In genomic region chr5:64807603-64808002, GRCm38 (mm10) we compare ENCODE assay signal across 9 mouse cellular contexts. TPM values are rescaled to one million over a fixed set of nuclear protein-coding genes. Genes with fewer than 3 reads are reported as not detected.
DNase-seq lines count a peak whose midpoint lies in the region; ATAC-seq and TF ChIP-seq lines count a peak whose summit lies in the region.
"Had no signal": no experiment of that assay in that cellular context is flagged by ENCODE, and none has a peak within 500 bp of the region (broad histone marks: within the 10 kb centered on the region; RNA-seq: fewer than 3 reads in every experiment).

No protein-coding gene starts in this region.

- no peak for DNase-seq in heart, postnatal 4 days
- DNase-seq in MEL (ENCODE audit: low read depth, low spot score): peak; percentile 41
- no peak for DNase-seq in forebrain, embryonic 14.5 days (ENCODE audit: low spot score)
- DNase-seq in frontal cortex, postnatal 10 days (ENCODE audit: low spot score in 2 of 2): no peak
- DNase-seq in embryo, embryonic 11 days: no peak
- DNase-seq in testis, postnatal 14 days (ENCODE audit: low spot score): no peak
- DNase-seq: right cerebral cortex, postnatal 25 days had no signal

- ATAC-seq in heart, embryonic 15.5 days (replicated peaks; ENCODE audit: insufficient number of reproducible peaks, insufficient read depth, low FRiP score, low read depth): no peak
- no peak for ATAC-seq in forebrain, embryonic 14.5 days
- ATAC-seq in liver, embryonic 12.5 days: no peak

- H3K4me3 ChIP-seq in heart, embryonic 15.5 days: peak overlapping the region; percentile 6; the same call in 1 of the 2 replicates
- H3K4me3 ChIP-seq in MEL (ENCODE audit: control insufficient read depth in 1 of 2, insufficient read depth in 1 of 2, low read depth in 2 of 2, low read length in 2 of 2): peak overlapping the region in 1 of 2 experiments; percentile 3; a peak in 1 of 4 replicates
- H3K4me3 ChIP-seq in forebrain, embryonic 14.5 days (ENCODE audit: low read depth, low read length): 0 out of 2 replicates have a peak overlapping the region, but pooled peaks have one; percentile 9
- peak overlapping the region; percentile 100 for H3K4me3 ChIP-seq in liver, embryonic 12.5 days

- no peaks in the 10 kb centered on the region for H3K9me3 ChIP-seq in heart, embryonic 15.5 days (replicated peaks)
- H3K9me3 ChIP-seq in MEL (replicated peaks; ENCODE audit: insufficient read depth, low read length): no peaks in the 10 kb centered on the region
- no peaks in the 10 kb centered on the region for H3K9me3 ChIP-seq in forebrain, embryonic 14.5 days (replicated peaks; ENCODE audit: control insufficient read depth, low read length)
- H3K9me3 ChIP-seq in liver, embryonic 12.5 days (replicated peaks): no peaks in the 10 kb centered on the region

- TF ChIP-seq EP300 in MEL (IDR thresholded peaks at IDR 0.05; ENCODE audit: low read depth in 1 of 2, low read length in 2 of 2): no peak; a peak in 1 of 4 replicates

- no peaks in the 10 kb centered on the region for H3K36me3 ChIP-seq in heart, embryonic 15.5 days
- H3K36me3 ChIP-seq in MEL (ENCODE audit: control insufficient read depth in 1 of 2, insufficient read depth in 2 of 2, low read length in 2 of 2): peaks cover 0 to 53% of the 10 kb centered on the region in 2 experiments; a peak in 2 of 4 replicates
- no peaks in the 10 kb centered on the region for H3K36me3 ChIP-seq in forebrain, embryonic 14.5 days (ENCODE audit: control insufficient read depth, insufficient read depth, low read length)
- peaks cover 38% of the 10 kb centered on the region for H3K36me3 ChIP-seq in liver, embryonic 12.5 days

- H3K27ac ChIP-seq in heart, embryonic 15.5 days: peak overlapping the region; percentile 93
- H3K27ac ChIP-seq in MEL (ENCODE audit: control insufficient read depth, low read depth, low read length): peak overlapping the region; percentile 78
- H3K27ac ChIP-seq in forebrain, embryonic 14.5 days (ENCODE audit: low read depth, low read length): peak overlapping the region; percentile 72
- peak overlapping the region; percentile 97 for H3K27ac ChIP-seq in liver, embryonic 12.5 days

- H3K79me2 ChIP-seq in MEL (ENCODE audit: control insufficient read depth, insufficient read depth, low read length, poor library complexity): peaks cover 50% of the 10 kb centered on the region

- WGBS in heart, embryonic 15.5 days: 39% methylated on average over 4 of the region's 4 CpGs
- 42% methylated on average over 4 of the region's 4 CpGs for WGBS in forebrain, embryonic 14.5 days
- 12% methylated on average over 4 of the region's 4 CpGs for WGBS in liver, embryonic 12.5 days (ENCODE audit: insufficient replicate concordance)

- TF ChIP-seq CTCF in MEL (IDR thresholded peaks at IDR 0.05 in 2 of 3, conservative IDR thresholded peaks at IDR 0.05 in 1 of 3; ENCODE audit: control insufficient read depth in 1 of 3, insufficient read depth in 1 of 3, low read depth in 2 of 3, low read length in 3 of 3, poor library complexity in 1 of 3, severe bottlenecking in 1 of 3): no peak

- H3K4me1 ChIP-seq in heart, embryonic 15.5 days (replicated peaks): peaks cover 72% of the 10 kb centered on the region
- peaks cover 14 to 44% of the 10 kb centered on the region in 2 experiments; a peak in 3 of 4 replicates for H3K4me1 ChIP-seq in MEL (ENCODE audit: control insufficient read depth in 1 of 2, insufficient read depth in 2 of 2, low read length in 2 of 2)
- peaks cover 41% of the 10 kb centered on the region for H3K4me1 ChIP-seq in forebrain, embryonic 14.5 days (ENCODE audit: control insufficient read depth, insufficient read depth, low read length)
- peaks cover 81% of the 10 kb centered on the region for H3K4me1 ChIP-seq in liver, embryonic 12.5 days

- no peaks in the 10 kb centered on the region for H3K27me3 ChIP-seq in heart, embryonic 15.5 days
- no peaks in the 10 kb centered on the region for H3K27me3 ChIP-seq in MEL (ENCODE audit: control insufficient read depth in 1 of 2, insufficient read depth in 2 of 2, low read length in 2 of 2)
- H3K27me3 ChIP-seq in forebrain, embryonic 14.5 days (replicated peaks; ENCODE audit: control insufficient read depth, insufficient read depth, low read length): no peaks in the 10 kb centered on the region
- no peaks in the 10 kb centered on the region for H3K27me3 ChIP-seq in liver, embryonic 12.5 days (replicated peaks)

- peak overlapping the region; percentile 75 for H3K4me2 ChIP-seq in heart, embryonic 15.5 days
- H3K4me2 ChIP-seq in forebrain, embryonic 14.5 days (ENCODE audit: low read length): peak overlapping the region; percentile 44
- peak overlapping the region; percentile 97 for H3K4me2 ChIP-seq in liver, embryonic 12.5 days

- TF ChIP-seq POLR2A in MEL (IDR thresholded peaks at IDR 0.05; ENCODE audit: control insufficient read depth in 1 of 2, insufficient read depth in 1 of 2, low read depth in 1 of 2, low read length in 2 of 2, poor library complexity in 1 of 2): no peak

- no peak for TF ChIP-seq RAD21 in MEL (IDR thresholded peaks at IDR 0.05; ENCODE audit: low read depth, low read length)

- no peak overlapping the region for H3K9ac ChIP-seq in heart, embryonic 15.5 days
- H3K9ac ChIP-seq in MEL (ENCODE audit: control insufficient read depth, low read depth, low read length, poor library complexity, severe bottlenecking): peak overlapping the region; percentile 53
- no peak overlapping the region; the same call in 1 of the 2 replicates for H3K9ac ChIP-seq in forebrain, embryonic 14.5 days (ENCODE audit: low read length)
- H3K9ac ChIP-seq in liver, embryonic 12.5 days: peak overlapping the region; percentile 99

TF ChIP-seq in MEL, 35 proteins besides CTCF, POLR2A, EP300 and RAD21:
- TF ChIP-seq TBP (IDR thresholded peaks at IDR 0.05; ENCODE audit: low read depth, low read length): 0 out of 2 replicates have a peak, but pooled peaks have one; percentile 3
- TF ChIP-seq MYB (IDR thresholded peaks at IDR 0.05; ENCODE audit: low read depth, low read length): no peak
- no peak for TF ChIP-seq RCOR1 (IDR thresholded peaks at IDR 0.05; ENCODE audit: low read depth, low read length)

RNA-seq across cellular contexts. Expression of gene Klf3, which starts 4.4 kb away (rescaled TPM):
- polyA plus RNA-seq in heart, embryonic 15.5 days (2015; fragmentation: Nextera tagmentation; extraction: Ambion mirVana): 44.3 and 53.3 TPM in 2 replicates
- 10 to 100 TPM; 73.2 to 76.3 TPM for total RNA-seq in heart, postnatal 4 days (2021)
- 7.1 and 8.4 TPM in 2 replicates for total RNA-seq in MEL (2012; rRNA removed)
- 10 to 100 TPM; 39.7 to 72.2 TPM for polyA plus RNA-seq in MEL (2012; ENCODE audit: insufficient read depth in 1 of 2, insufficient read length in 2 of 2, low read depth in 1 of 2, low replicate concordance in 2 of 2, missing spikeins in 1 of 2)
- 19.3 and 24.3 TPM in 2 replicates for polyA plus RNA-seq in forebrain, embryonic 14.5 days (2014; fragmentation: Nextera tagmentation; extraction: Ambion mirVana)
- 91.2 and 105 TPM in 2 replicates for polyA plus RNA-seq in liver, embryonic 12.5 days (2016; fragmentation: Nextera tagmentation; extraction: Ambion mirVana)

Comparison
In these comparisons a context has a peak if more than half of its experiments do, and no peak if none do; other contexts are left out.
1. H3K4me2 ChIP-seq: peak in every context shown above with its lines; median percentile 97 in liver, embryonic 12.5 days; 75 in heart, embryonic 15.5 days; 44 in forebrain, embryonic 14.5 days.
2. H3K9ac ChIP-seq: peak in MEL (single experiment) and liver, embryonic 12.5 days (single experiment); none in heart, embryonic 15.5 days (single experiment) and forebrain, embryonic 14.5 days (single experiment).
3. Peak in every context shown above with its lines, with median percentiles within 50 percentile points of each other: H3K27ac ChIP-seq.